Mouse (Mus musculus) MEL (cell line): ENCODE measurements around the gene Prr3. TPM values are rescaled to one million over a fixed set of nuclear protein-coding genes. Genes with fewer than 3 reads are reported as not detected.

ENCODE experiments used
- polyA plus RNA-seq, 2 experiments: library from polyadenylated mRNA; stranded (reverse) in 1 of 2; unstranded in 1 of 2; fragments of >175 nt in 1 of 2; fragments of >200 nt in 1 of 2; gene quantifications; 2 replicates each; pipeline versions ENCODE4 v1.2.1 to v1.2.4; 2012; ENCODE audit warnings: low replicate concordance in 2 of 2, low read depth in 1 of 2; ENCODE audit not compliant: insufficient read length in 2 of 2, insufficient read depth in 1 of 2, missing spikeins in 1 of 2
- total RNA-seq: library from RNA; depleted of rRNA; stranded (reverse); fragments of 300-350 nt; gene quantifications from 2 replicates; pipeline ENCODE4 v1.2.3, GENCODE M21; 2012; rRNA removed

The Prr3 gene
- total and polyA plus RNA-seq, 3 experiments, result 13.8 to 48.1 TPM; not detected in 1

Other genes starting within 250 kb of the Prr3 start
- gene Ier3, start 158.6 kb downstream of the Prr3 start, total RNA-seq, result 5.5 and 8.4 TPM in 2 replicates
- 10 to 100 TPM in 1 of 2 experiments, not detected in 1; 12.2 TPM for gene Ier3, start 158.6 kb downstream of the Prr3 start, polyA plus RNA-seq
- gene Flot1, start 157.0 kb downstream of the Prr3 start, total RNA-seq, result 38.1 and 39.5 TPM in 2 replicates
- gene Flot1, start 157.0 kb downstream of the Prr3 start, polyA plus RNA-seq, result 10 to 100 TPM in 1 of 2 experiments, not detected in 1; 64.1 TPM
- 1,137 and 1,211 TPM in 2 replicates for gene Tubb5, start 141.9 kb downstream of the Prr3 start, total RNA-seq
- gene Tubb5, start 141.9 kb downstream of the Prr3 start, polyA plus RNA-seq, result 1,000 to 10,000 TPM; 1,040 to 1,575 TPM
- gene Mdc1, start 138.7 kb downstream of the Prr3 start, total RNA-seq, result 15.0 and 17.2 TPM in 2 replicates
- gene Mdc1, start 138.7 kb downstream of the Prr3 start, polyA plus RNA-seq, result 10 to 100 TPM; 46.6 to 77.9 TPM
- 11.1 and 13.7 TPM in 2 replicates for gene Nrm, start 118.9 kb downstream of the Prr3 start, total RNA-seq
- gene Nrm, start 118.9 kb downstream of the Prr3 start, polyA plus RNA-seq, result 10 to 100 TPM in 1 of 2 experiments, not detected in 1; 49.9 TPM
- gene Ppp1r18, start 114.6 kb downstream of the Prr3 start, total RNA-seq, result 10.1 and 12.7 TPM in 2 replicates
- gene Ppp1r18, start 114.6 kb downstream of the Prr3 start, polyA plus RNA-seq, result 10 to 100 TPM in 1 of 2 experiments, not detected in 1; 36.2 TPM
- 75.4 and 79.2 TPM in 2 replicates for gene Dhx16, start 100.4 kb downstream of the Prr3 start, total RNA-seq
- gene Dhx16, start 100.4 kb downstream of the Prr3 start, polyA plus RNA-seq, result 100 to 1,000 TPM in 1 of 2 experiments, not detected in 1; 101 TPM
- 10.9 and 11.4 TPM in 2 replicates for gene 2310061I04Rik, start 82.8 kb downstream of the Prr3 start, total RNA-seq
- gene 2310061I04Rik, start 82.8 kb downstream of the Prr3 start, polyA plus RNA-seq, result 100 to 1,000 TPM in 1 of 2 experiments, not detected in 1; 106 TPM
- gene Atat1, start 70.2 kb downstream of the Prr3 start, total RNA-seq, result 4.4 and 4.6 TPM in 2 replicates
- 10 to 100 TPM in 1 of 2 experiments, not detected in 1; 14.4 TPM for gene Atat1, start 70.2 kb downstream of the Prr3 start, polyA plus RNA-seq
- 149 and 179 TPM in 2 replicates for gene Mrps18b, start 63.8 kb downstream of the Prr3 start, total RNA-seq
- gene Mrps18b, start 63.8 kb downstream of the Prr3 start, polyA plus RNA-seq, result 100 to 1,000 TPM in 1 of 2 experiments, not detected in 1; 239 TPM
- gene Ppp1r10, start 63.8 kb downstream of the Prr3 start, total RNA-seq, result 24.2 and 25.3 TPM in 2 replicates
- 10 to 100 TPM in 1 of 2 experiments, not detected in 1; 61.4 TPM for gene Ppp1r10, start 63.8 kb downstream of the Prr3 start, polyA plus RNA-seq
- gene Abcf1, start 10.5 kb downstream of the Prr3 start, total RNA-seq, result 137 and 142 TPM in 2 replicates
- 100 to 1,000 TPM in 1 of 2 experiments, not detected in 1; 312 TPM for gene Abcf1, start 10.5 kb downstream of the Prr3 start, polyA plus RNA-seq
- gene Gnl1, start 385 bp downstream of the Prr3 start, total RNA-seq, result 50.7 and 57.1 TPM in 2 replicates
- gene Gnl1, start 385 bp downstream of the Prr3 start, polyA plus RNA-seq, result 10 to 100 TPM in 1 of 2 experiments, not detected in 1; 98.5 TPM
- gene H2-T24, start 40.3 kb upstream of the Prr3 start, total RNA-seq, result 25.4 and 25.9 TPM in 2 replicates
- gene H2-T24, start 40.3 kb upstream of the Prr3 start, polyA plus RNA-seq, result 10 to 100 TPM in 1 of 2 experiments, not detected in 1; 14.1 TPM
- 18.3 and 20.3 TPM in 2 replicates for gene H2-T23, start 52.6 kb upstream of the Prr3 start, total RNA-seq
- 10 to 100 TPM in 1 of 2 experiments, not detected in 1; 12.2 TPM for gene H2-T23, start 52.6 kb upstream of the Prr3 start, polyA plus RNA-seq
- 22.5 and 27.0 TPM in 2 replicates for gene H2-T22, start 62.5 kb upstream of the Prr3 start, total RNA-seq
- gene H2-T22, start 62.5 kb upstream of the Prr3 start, polyA plus RNA-seq, result 10 to 100 TPM in 1 of 2 experiments, not detected in 1; 45.5 TPM
- gene Gm6034, start 62.7 kb upstream of the Prr3 start, total RNA-seq, result not detected in 2 replicates
- under 1 TPM in 1 of 2 experiments, not detected in 1; 0.11 TPM for gene Gm6034, start 62.7 kb upstream of the Prr3 start, polyA plus RNA-seq
- gene Gm11127, start 78.1 kb upstream of the Prr3 start, total RNA-seq, result 5.8 and 6.4 TPM in 2 replicates
- 1 to 10 TPM in 1 of 2 experiments, not detected in 1; 1.5 TPM for gene Gm11127, start 78.1 kb upstream of the Prr3 start, polyA plus RNA-seq
- not detected in 2 replicates for gene Gm19684, start 141.4 kb upstream of the Prr3 start, total RNA-seq
- not detected for gene Gm19684, start 141.4 kb upstream of the Prr3 start, polyA plus RNA-seq
- not detected in 2 replicates for gene Gm7030, start 149.2 kb upstream of the Prr3 start, total RNA-seq
- not detected for gene Gm7030, start 149.2 kb upstream of the Prr3 start, polyA plus RNA-seq
- not detected in 2 replicates for gene Gm8909, start 188.3 kb upstream of the Prr3 start, total RNA-seq
- gene Gm8909, start 188.3 kb upstream of the Prr3 start, polyA plus RNA-seq, result 1 to 10 TPM in 1 of 2 experiments, not detected in 1; 3.0 TPM
- gene H2-T3, start 210.1 kb upstream of the Prr3 start, total RNA-seq, result not detected in 2 replicates
- gene H2-T3, start 210.1 kb upstream of the Prr3 start, polyA plus RNA-seq, result not detected